Mouse (Mus musculus): ENCODE results near the gene Ctnnb1. TPM values are rescaled to one million over a fixed set of nuclear protein-coding genes. Genes with fewer than 3 reads are reported as not detected.

The Ctnnb1 gene
- total and polyA plus RNA-seq, 3 experiments = 197 to 383 (median 290) TPM

- H3K36me3 ChIP-seq (replicated peaks in 1 of 2; ENCODE audit: control insufficient read depth in 1 of 2, insufficient read depth in 1 of 2, low read length in 1 of 2) = peaks cover 0 to 6% of the 10 kb centered on the region in 2 experiments
- no peak for DNase-seq (ENCODE audit: extremely low read depth)
- H3K9ac ChIP-seq (ENCODE audit: insufficient read depth, low read depth) = no peak overlapping the region
- H3K27me3 ChIP-seq (replicated peaks) = no peaks in the 10 kb centered on the region
- no peaks in the 10 kb centered on the region for H3K9me3 ChIP-seq (replicated peaks; ENCODE audit: low read length)
- in situ Hi-C loops (cut with MboI; ENCODE audit: low pct_ligation_motif_present, low pct_unique_long_range_greater_than_20kb, low sequenced_read_pairs) = no loop called here
- H3K27ac ChIP-seq (ENCODE audit: insufficient read depth, low read depth) = no peak overlapping the region
- dilution Hi-C loops (cut with MboI; ENCODE audit: extremely low pct_ligation_motif_present, extremely low pct_unique_long_range_greater_than_20kb, low sequenced_read_pairs) = no loop called here
- no peak overlapping the region for H3K4me3 ChIP-seq (replicated peaks in 1 of 3; ENCODE audit: low read depth in 2 of 3, low read length in 2 of 3, poor library complexity in 1 of 3)
- no peak for TF ChIP-seq MAX (IDR thresholded peaks at IDR 0.05; ENCODE audit: low read length)
- no peak for TF ChIP-seq MEF2A (IDR thresholded peaks at IDR 0.05; ENCODE audit: borderline replicate concordance, low read depth, low read length)
- no peak for TF ChIP-seq TBP (conservative IDR thresholded peaks at IDR 0.05; ENCODE audit: low read depth, low read length)
- TF ChIP-seq USF2 (conservative IDR thresholded peaks at IDR 0.05; ENCODE audit: low read depth, low read length) = no peak
- no peak for TF ChIP-seq POLR2A (IDR thresholded peaks at IDR 0.05; ENCODE audit: low read depth, low read length)
- TF ChIP-seq UBTF (IDR thresholded peaks at IDR 0.05; ENCODE audit: low read depth, low read length) = no peak
- no peak for TF ChIP-seq USF1 (IDR thresholded peaks at IDR 0.05; ENCODE audit: low read depth, low read length)
- no peak for TF ChIP-seq MYC (IDR thresholded peaks at IDR 0.05; ENCODE audit: low read depth, low read length)
- TF ChIP-seq NELFE (IDR thresholded peaks at IDR 0.05; ENCODE audit: low read depth, low read length) = no peak
- no peak for TF ChIP-seq HCFC1 (IDR thresholded peaks at IDR 0.05; ENCODE audit: low read depth, low read length)
- TF ChIP-seq MAZ (IDR thresholded peaks at IDR 0.05; ENCODE audit: low read depth, low read length) = no peak
- TF ChIP-seq E2F4 (IDR thresholded peaks at IDR 0.05; ENCODE audit: insufficient replicate concordance, low read depth, low read length) = no peak
- no peaks in the 10 kb centered on the region for H3K79me2 ChIP-seq (replicated peaks; ENCODE audit: control insufficient read depth, extremely low read depth, insufficient read depth, poor library complexity, severe bottlenecking)
- H3K4me2 ChIP-seq (ENCODE audit: insufficient read depth, low read depth, poor library complexity, severe bottlenecking) = no peak overlapping the region
- no peaks in the 10 kb centered on the region for H3K4me1 ChIP-seq (ENCODE audit: control insufficient read depth in 1 of 2, insufficient read depth in 2 of 2)
Measured at GRCm38 (mm10) chr9:120986994-120987393, 58.0 kb downstream of the Ctnnb1 start.

GRCm38 (mm10) chr9:120988088-120988487 lies 59.1 kb downstream of the Ctnnb1 start:
- Histone ChIP-seq H3K9ac (ENCODE audit: insufficient read depth, low read depth) (no peak overlapping the region), H3K27me3 (replicated peaks) (no peaks in the 10 kb centered on the region), H3K79me2 (replicated peaks; ENCODE audit: control insufficient read depth, extremely low read depth, insufficient read depth, poor library complexity, severe bottlenecking) (no peaks in the 10 kb centered on the region), H3K4me3 (replicated peaks in 1 of 3; ENCODE audit: low read depth in 2 of 3, low read length in 2 of 3, poor library complexity in 1 of 3) (no peak overlapping the region), H3K4me2 (ENCODE audit: insufficient read depth, low read depth, poor library complexity, severe bottlenecking) (no peak overlapping the region), H3K36me3 (replicated peaks in 1 of 2; ENCODE audit: control insufficient read depth in 1 of 2, insufficient read depth in 1 of 2, low read length in 1 of 2) (peaks cover 0 to 6% of the 10 kb centered on the region in 2 experiments), H3K4me1 (ENCODE audit: control insufficient read depth in 1 of 2, insufficient read depth in 2 of 2) (peaks cover 2 to 3% of the 10 kb centered on the region in 2 experiments; a peak in 3 of 4 replicates), H3K9me3 (replicated peaks; ENCODE audit: low read length) (no peaks in the 10 kb centered on the region), H3K27ac (ENCODE audit: insufficient read depth, low read depth) (no peak overlapping the region)
- no peak for DNase-seq (ENCODE audit: extremely low read depth)
- in situ Hi-C loops (cut with MboI; ENCODE audit: low pct_ligation_motif_present, low pct_unique_long_range_greater_than_20kb, low sequenced_read_pairs) = no loop called here
- TF ChIP-seq ZNF384 (IDR thresholded peaks at IDR 0.05; ENCODE audit: low read depth, low read length) (no peak), MYC (IDR thresholded peaks at IDR 0.05; ENCODE audit: low read depth, low read length) (no peak), HCFC1 (IDR thresholded peaks at IDR 0.05; ENCODE audit: low read depth, low read length) (no peak), CHD1 (IDR thresholded peaks at IDR 0.05; ENCODE audit: low read depth, low read length) (no peak), TCF12 (IDR thresholded peaks at IDR 0.05; ENCODE audit: low read depth, low read length) (no peak), SIN3A (IDR thresholded peaks at IDR 0.05; ENCODE audit: low read length) (no peak), ZMIZ1 (IDR thresholded peaks at IDR 0.05; ENCODE audit: low read depth, low read length) (no peak), RAD21 (IDR thresholded peaks at IDR 0.05; ENCODE audit: low read depth, low read length) (no peak), ZKSCAN1 (IDR thresholded peaks at IDR 0.05; ENCODE audit: borderline replicate concordance, low read depth, low read length) (no peak), ETS1 (conservative IDR thresholded peaks at IDR 0.05; ENCODE audit: low read depth, low read length) (no peak), SMC3 (IDR thresholded peaks at IDR 0.05; ENCODE audit: low read depth, low read length) (no peak)
- dilution Hi-C loops (cut with MboI; ENCODE audit: extremely low pct_ligation_motif_present, extremely low pct_unique_long_range_greater_than_20kb, low sequenced_read_pairs) = no loop called here
